Mouse (Mus musculus) lung, postnatal 0 days (tissue): ENCODE data around the gene Zfp410.

Experiments
- CTCF ChIP-seq: IDR thresholded peaks from 2 replicates; pipeline ENCODE4 v1.5.1; 2016; ENCODE audit warnings: antibody characterized with exemption, mild to moderate bottlenecking
- EP300 ChIP-seq: IDR thresholded peaks from 2 replicates; pipeline ENCODE4 v1.6.1; 2016; ENCODE audit warnings: antibody characterized with exemption, mild to moderate bottlenecking, control low read depth

- TF ChIP-seq CTCF (no peak), EP300 (peak; percentile 45; the same call in 1 of the 2 replicates)
Measured at GRCm38 (mm10) chr12:84361555-84362489, 45.2 kb downstream of the Zfp410 start, which contains the start of the genes Coq6 and Fam161b.
